Mouse (Mus musculus) forebrain, embryonic 11.5 days (tissue): Measurements from ENCODE around the gene Arl6. TPM values are rescaled to one million over a fixed set of nuclear protein-coding genes. Genes with fewer than 3 reads are reported as not detected.

Experiments
- ATAC-seq: fragments of 200-750 bp; cut with Nextera tagmentation; replicated peaks from 2 replicates; pipeline ENCODE4 v1.8.0; 2017; ENCODE audit warnings: moderate TSS enrichment; ENCODE audit not compliant: low FRiP score
- DNase-seq: peaks from one replicate; pipeline ENCODE4 v3.0.0-alpha.2; 2017; ENCODE audit warnings: low spot score
- H3K27ac ChIP-seq: fragments of 300-500 bp; sonication (generic); 2 replicates; pipeline ENCODE4 v1.5.1; 2014; ENCODE audit warnings: low read depth, low read length
- H3K27me3 ChIP-seq: fragments of 300-500 bp; sonication (generic); 2 replicates; pipeline ENCODE4 v1.6.1; 2014; ENCODE audit warnings: mild to moderate bottlenecking, low read length, mixed read lengths; ENCODE audit not compliant: control insufficient read depth, insufficient read depth
- H3K36me3 ChIP-seq: fragments of 300-500 bp; sonication (generic); 2 replicates; pipeline ENCODE4 v1.6.1; 2014; ENCODE audit warnings: mild to moderate bottlenecking, low read length, moderate library complexity, mixed read lengths; ENCODE audit not compliant: control insufficient read depth, insufficient read depth
- H3K4me1 ChIP-seq: fragments of 300-500 bp; sonication (generic); replicated peaks from 2 replicates; pipeline ENCODE4 v1.6.1; 2014; ENCODE audit warnings: low read length, mixed read lengths; ENCODE audit not compliant: control insufficient read depth, insufficient read depth
- H3K4me2 ChIP-seq: fragments of 300-500 bp; sonication (generic); 2 replicates; pipeline ENCODE4 v1.6.1; 2014; ENCODE audit warnings: low read depth, mild to moderate bottlenecking, low read length, moderate library complexity, mixed read lengths; ENCODE audit not compliant: severe bottlenecking
- H3K4me3 ChIP-seq: fragments of 300-500 bp; sonication (generic); 2 replicates; pipeline ENCODE4 v1.5.1; 2014; ENCODE audit warnings: low read depth, low read length
- H3K9ac ChIP-seq: fragments of 300-500 bp; sonication (generic); 2 replicates; pipeline ENCODE4 v1.6.1; 2014; ENCODE audit warnings: low read length
- H3K9me3 ChIP-seq: fragments of 300-500 bp; sonication (generic); 2 replicates; pipeline ENCODE4 v1.6.1; 2016; ENCODE audit warnings: low read length, mixed read lengths; ENCODE audit not compliant: control insufficient read depth
- WGBS: fragments of 180-500 bp; shearing (Covaris S2); extraction: QIAGEN DNeasy Blood & Tissue Kit; methylation state at CpG from one replicate; pipeline ENCODE4 v1.1.7; 2014; 5-methylcytosine and 5-hydroxymethylcytosine counted together
- polyA plus RNA-seq: library from polyadenylated mRNA; unstranded; fragments of >200 nt; fragmentation: Nextera tagmentation; extraction: Ambion mirVana; gene quantifications from 2 replicates; pipeline ENCODE4 v1.2.1, GENCODE M21; 2014

Gene Arl6
- polyA plus RNA-seq, 1 experiment from 2014 or later: 55.6 TPM

GRCm38 (mm10) chr16:59617167-59617566, 22.0 kb downstream of the Arl6 start:
- no peaks in the 10 kb centered on the region for H3K27me3 ChIP-seq
- DNase-seq (no peak), ATAC-seq (0 out of 2 replicates have a peak, but pooled peaks have one; percentile 51)
- H3K36me3 ChIP-seq: no peaks in the 10 kb centered on the region
- H3K27ac ChIP-seq: no peak overlapping the region
- H3K9ac ChIP-seq: no peak overlapping the region
- no peaks in the 10 kb centered on the region for H3K9me3 ChIP-seq
- 52% methylated on average over 3 of the region's 3 CpGs for WGBS
- H3K4me1 ChIP-seq: no peaks in the 10 kb centered on the region
- no peak overlapping the region for H3K4me2 ChIP-seq
- no peak overlapping the region for H3K4me3 ChIP-seq

- ATAC-seq: no peak
Measured at GRCm38 (mm10) chr16:59615675-59616074, 23.5 kb downstream of the Arl6 start.

GRCm38 (mm10) chr16:59610750-59611149, 28.4 kb downstream of the Arl6 start:
- DNase-seq: no peak

More at GRCm38 (mm10) chr16:59615675-59616074, 23.5 kb downstream of the Arl6 start:
- Histone ChIP-seq H3K9me3 (no peaks in the 10 kb centered on the region), H3K4me3 (no peak overlapping the region), H3K4me1 (no peaks in the 10 kb centered on the region), H3K27me3 (no peaks in the 10 kb centered on the region), H3K36me3 (no peaks in the 10 kb centered on the region), H3K9ac (no peak overlapping the region), H3K27ac (no peak overlapping the region), H3K4me2 (no peak overlapping the region)
- WGBS: 82% methylated on average over 3 of the region's 3 CpGs
- DNase-seq: no peak

DNA sequence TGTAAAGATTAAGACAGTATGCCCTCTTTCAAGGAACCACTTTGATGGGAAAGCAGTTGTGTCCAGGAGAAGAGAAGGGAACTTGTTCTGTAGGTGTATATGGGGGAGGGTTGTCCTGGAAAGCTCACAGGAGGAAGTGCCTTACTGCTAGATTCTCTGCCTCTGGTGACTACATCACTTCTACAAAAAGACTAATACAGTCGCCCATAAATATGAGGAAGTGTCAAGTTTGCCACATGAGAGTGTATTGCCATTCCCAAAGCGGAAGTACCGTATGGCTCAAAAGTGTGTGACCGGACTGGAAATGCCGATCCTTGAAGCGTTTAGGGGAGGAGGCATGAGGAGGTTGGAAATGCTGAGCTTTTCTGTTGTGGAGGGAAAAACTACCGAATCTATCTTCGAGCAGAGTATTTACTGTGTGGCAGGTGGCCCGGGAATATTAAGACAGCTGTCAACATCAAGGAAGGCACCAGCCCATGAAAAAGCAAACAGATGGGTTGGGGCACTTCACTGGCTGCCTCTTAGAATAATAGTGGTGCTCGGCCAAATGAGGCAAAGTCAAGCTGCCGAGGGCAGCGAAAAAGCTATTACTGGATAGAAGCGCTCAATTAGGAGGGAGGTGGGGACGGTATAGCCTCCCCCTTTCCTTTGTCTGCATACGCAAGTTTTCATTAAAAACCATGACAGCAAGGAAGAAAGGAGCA, 35.0 kb downstream of the Arl6 start:
- Histone ChIP-seq H3K9me3 (no peaks in the 10 kb centered on the region), H3K4me3 (no peak overlapping the region), H3K27ac (no peak overlapping the region), H3K4me1 (0 out of 2 replicates have a peak, but pooled peaks cover 2% of the 10 kb centered on the region), H3K27me3 (0 out of 2 replicates have a peak, but pooled peaks cover 2% of the 10 kb centered on the region), H3K36me3 (no peaks in the 10 kb centered on the region), H3K4me2 (peak overlapping the region; percentile 2; the same call in 1 of the 2 replicates), H3K9ac (no peak overlapping the region)
- WGBS: 54% methylated on average over 15 of the region's 15 CpGs
- no peak for DNase-seq
- peak; percentile 64 for ATAC-seq

More at GRCm38 (mm10) chr16:59610750-59611149, 28.4 kb downstream of the Arl6 start:
- Histone ChIP-seq H3K27me3 (no peaks in the 10 kb centered on the region), H3K4me2 (no peak overlapping the region), H3K9ac (no peak overlapping the region), H3K9me3 (no peaks in the 10 kb centered on the region), H3K36me3 (no peaks in the 10 kb centered on the region), H3K4me3 (no peak overlapping the region), H3K27ac (no peak overlapping the region), H3K4me1 (no peaks in the 10 kb centered on the region)
- WGBS: 90% methylated on average over 1 of the region's 1 CpGs
- no peak for ATAC-seq

- no peaks in the 10 kb centered on the region for H3K36me3 ChIP-seq
Measured at GRCm38 (mm10) chr16:59600311-59601251, 38.6 kb downstream of the Arl6 start, which contains the start of gene Crybg3. Crybg3 (minus strand) TSS chr16:59600979.

DNA sequence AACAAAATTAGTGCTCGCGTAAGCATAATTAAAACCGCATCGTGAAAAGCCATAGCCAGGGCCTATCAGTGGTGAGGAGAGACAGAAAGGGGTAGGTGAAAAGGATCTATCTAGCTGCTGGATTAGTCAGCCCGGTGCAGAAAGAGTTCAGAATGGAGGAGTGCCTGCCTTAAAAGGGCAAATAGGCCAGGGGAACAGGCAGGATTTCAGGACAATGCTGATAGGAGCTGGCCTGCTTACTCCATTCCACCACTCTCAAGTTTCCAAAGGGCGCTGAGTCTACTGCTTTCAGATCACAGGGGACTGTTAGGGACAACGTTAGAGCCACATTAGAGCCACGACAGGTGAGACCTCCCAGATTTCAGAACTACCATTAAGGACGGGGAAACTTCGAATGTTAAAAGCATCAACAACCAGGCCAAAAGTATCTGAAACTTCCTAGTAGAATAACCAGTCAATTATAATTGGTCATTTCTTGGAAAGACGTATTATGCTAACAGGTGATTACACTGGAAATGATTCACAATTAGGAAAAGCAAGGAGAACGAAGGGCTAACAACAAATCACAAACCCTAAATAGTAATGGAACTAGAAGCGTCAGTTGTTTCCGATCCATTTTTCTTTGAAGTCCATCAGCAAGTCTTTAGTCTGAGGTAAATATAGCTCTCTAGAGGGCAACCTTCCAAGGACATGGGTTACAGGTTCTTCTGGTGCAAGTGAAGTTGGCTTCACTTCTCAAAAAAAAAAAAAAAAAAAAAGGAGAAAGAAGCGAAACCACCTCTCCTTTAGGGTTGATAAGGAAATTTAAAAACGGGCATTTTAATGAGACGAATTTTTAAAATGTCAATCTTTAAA, 39.6 kb downstream of the Arl6 start:
- Histone ChIP-seq H3K27me3 (peaks cover 2% of the 10 kb centered on the region; the same call in 1 of the 2 replicates), H3K4me2 (peak overlapping the region; percentile 75), H3K27ac (no peak overlapping the region), H3K4me3 (peak overlapping the region; percentile 64), H3K4me1 (0 out of 2 replicates have a peak, but pooled peaks cover 2% of the 10 kb centered on the region), H3K9ac (no peak overlapping the region; the same call in 1 of the 2 replicates), H3K9me3 (no peaks in the 10 kb centered on the region), H3K36me3 (no peaks in the 10 kb centered on the region)
- DNase-seq (no peak), ATAC-seq (no peak)
- WGBS: 15% methylated on average over 17 of the region's 17 CpGs

More at GRCm38 (mm10) chr16:59600311-59601251, 38.6 kb downstream of the Arl6 start, which contains the start of gene Crybg3:
- peak within 1 kb of the TSS; percentile 72 for H3K9ac ChIP-seq
- H3K4me3 ChIP-seq: peak within 1 kb of the TSS; percentile 64
- H3K27ac ChIP-seq: no peak within 1 kb of the TSS
- H3K4me2 ChIP-seq: peak within 1 kb of the TSS; percentile 75
- peak; percentile 86 for ATAC-seq
- peaks cover 2% of the 10 kb centered on the region; the same call in 1 of the 2 replicates for H3K27me3 ChIP-seq
- peak; percentile 87 for DNase-seq
- under 1% methylated on average over 75 of the region's 90 CpGs for WGBS
- H3K9me3 ChIP-seq: no peaks in the 10 kb centered on the region
- 0 out of 2 replicates have a peak, but pooled peaks cover 2% of the 10 kb centered on the region for H3K4me1 ChIP-seq

DNA sequence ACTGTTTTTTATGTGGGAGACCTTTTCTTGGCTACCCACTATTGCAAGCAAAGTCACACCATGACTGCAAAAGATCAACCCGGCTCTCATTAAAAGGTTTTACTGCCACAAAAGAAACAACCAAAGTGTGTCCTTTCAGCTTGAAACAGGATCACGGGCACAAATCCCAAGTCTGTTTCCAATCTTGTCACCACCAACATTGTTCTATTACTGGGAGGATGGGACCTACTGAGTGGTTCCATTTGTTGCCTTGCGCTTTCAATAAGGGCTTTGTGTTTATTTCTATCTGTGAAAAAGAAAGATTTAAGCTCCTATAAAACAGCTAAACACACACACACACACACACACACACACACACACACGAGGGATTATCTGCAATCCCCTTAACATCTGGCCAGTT, 40.2 kb downstream of the Arl6 start:
- Histone ChIP-seq H3K4me3 (no peak overlapping the region), H3K4me2 (no peak overlapping the region), H3K4me1 (0 out of 2 replicates have a peak, but pooled peaks cover 2% of the 10 kb centered on the region), H3K27me3 (peaks cover 2% of the 10 kb centered on the region; the same call in 1 of the 2 replicates), H3K27ac (no peak overlapping the region), H3K36me3 (no peaks in the 10 kb centered on the region), H3K9me3 (no peaks in the 10 kb centered on the region), H3K9ac (no peak overlapping the region)
- DNase-seq (no peak), ATAC-seq (no peak)
- WGBS: 9% methylated on average over 4 of the region's 4 CpGs
